Mouse (Mus musculus) CH12.LX (cell line): ENCODE measurements around the gene A930033H14Rik. TPM values are rescaled to one million over a fixed set of nuclear protein-coding genes. Genes with fewer than 3 reads are reported as not detected.

ENCODE experiments used
- DNase-seq: peaks from one replicate; pipeline ENCODE4 v3.0.0-alpha.2; 2013; ENCODE audit errors: extremely low read depth
- H3K27ac ChIP-seq: 2 replicates; pipeline ENCODE4 v1.5.1; 2012; ENCODE audit warnings: low read depth, mild to moderate bottlenecking, control low read depth, moderate library complexity; ENCODE audit not compliant: insufficient read depth
- H3K27me3 ChIP-seq: replicated peaks from 2 replicates; pipeline ENCODE3; 2012; ENCODE audit warnings: inconsistent platforms
- H3K36me3 ChIP-seq, 2 experiments: replicated peaks in 1 of 2; 2 replicates each; pipeline versions ENCODE3 to v1.6.1; 2012; ENCODE audit warnings: inconsistent platforms in 1 of 2, low read length in 1 of 2, mild to moderate bottlenecking in 1 of 2, mixed read lengths in 1 of 2, moderate library complexity in 1 of 2; ENCODE audit not compliant: control insufficient read depth in 1 of 2, insufficient read depth in 1 of 2
- H3K4me1 ChIP-seq, 2 experiments: 2 replicates each; pipeline ENCODE4 v1.6.1; 2012; ENCODE audit warnings: inconsistent platforms in 1 of 2, moderate library complexity in 1 of 2; ENCODE audit not compliant: insufficient read depth in 2 of 2, control insufficient read depth in 1 of 2
- H3K4me2 ChIP-seq: 2 replicates; pipeline ENCODE4 v1.6.1; 2012; ENCODE audit warnings: low read depth, mild to moderate bottlenecking, control low read depth; ENCODE audit not compliant: poor library complexity, insufficient read depth, severe bottlenecking
- H3K4me3 ChIP-seq, 3 experiments: fragments of 150-350 bp in 1 of 3; sonication (generic) in 1 of 3; replicated peaks in 1 of 3; 2 replicates each; pipeline versions ENCODE3 to v1.5.1; 2011 to 2012; ENCODE audit warnings: low read depth in 2 of 3, low read length in 2 of 3, mild to moderate bottlenecking in 2 of 3, moderate library complexity in 2 of 3, control low read depth in 1 of 3, improper control_type of control experiment in 1 of 3, inconsistent platforms in 1 of 3, mixed read lengths in 1 of 3; ENCODE audit not compliant: poor library complexity in 1 of 3
- H3K79me2 ChIP-seq: replicated peaks from 2 replicates; pipeline ENCODE4 v1.6.1; 2012; ENCODE audit warnings: mild to moderate bottlenecking, moderate library complexity; ENCODE audit not compliant: control insufficient read depth, poor library complexity, insufficient read depth, severe bottlenecking; ENCODE audit errors: extremely low read depth
- H3K9ac ChIP-seq: 2 replicates; pipeline ENCODE4 v1.6.1; 2012; ENCODE audit warnings: low read depth, mild to moderate bottlenecking, control low read depth, moderate library complexity; ENCODE audit not compliant: insufficient read depth
- H3K9me3 ChIP-seq: replicated peaks from 2 replicates; pipeline ENCODE3; 2012; ENCODE audit warnings: low read length, inconsistent platforms, mixed read lengths
- BHLHE40 ChIP-seq: IDR thresholded peaks from 2 replicates; pipeline ENCODE4 v1.6.1; 2011; ENCODE audit warnings: mild to moderate bottlenecking, low read depth, low read length, improper control_type of control experiment
- CHD1 ChIP-seq: IDR thresholded peaks from 2 replicates; pipeline ENCODE4 v1.6.1; 2012; ENCODE audit warnings: low read depth, low read length, improper control_type of control experiment, inconsistent platforms
- CHD2 ChIP-seq: IDR thresholded peaks from 2 replicates; pipeline ENCODE4 v1.6.1; 2011; ENCODE audit warnings: low read length, improper control_type of control experiment
- CTCF ChIP-seq, 2 experiments: IDR thresholded peaks in 1 of 2; conservative IDR thresholded peaks in 1 of 2; 2 replicates each; pipeline ENCODE4 v1.5.1; 2011 to 2012; ENCODE audit warnings: low read depth in 2 of 2, low read length in 2 of 2, improper control_type of control experiment in 1 of 2, inconsistent platforms in 1 of 2, mild to moderate bottlenecking in 1 of 2, moderate library complexity in 1 of 2
- ELF1 ChIP-seq: IDR thresholded peaks from 2 replicates; pipeline ENCODE4 v1.6.1; 2014; ENCODE audit warnings: low read depth, mild to moderate bottlenecking, inconsistent platforms, low read length, improper control_type of control experiment
- EP300 ChIP-seq: IDR thresholded peaks from 2 replicates; pipeline ENCODE4 v1.6.1; 2011; ENCODE audit warnings: low read length, improper control_type of control experiment
- ETS1 ChIP-seq: conservative IDR thresholded peaks from 2 replicates; pipeline ENCODE4 v1.6.1; 2012; ENCODE audit warnings: low read depth, mild to moderate bottlenecking, inconsistent platforms, low read length, improper control_type of control experiment, moderate library complexity
- IRF4 ChIP-seq: IDR thresholded peaks from 2 replicates; pipeline ENCODE4 v1.6.1; 2014; ENCODE audit warnings: low read depth, mild to moderate bottlenecking, inconsistent platforms, low read length, improper control_type of control experiment
- JUN ChIP-seq: IDR thresholded peaks from 2 replicates; pipeline ENCODE4 v1.6.1; 2011; ENCODE audit warnings: low read depth, mild to moderate bottlenecking, low read length, improper control_type of control experiment, moderate library complexity; ENCODE audit not compliant: insufficient read depth
- JUND ChIP-seq: conservative IDR thresholded peaks from 2 replicates; pipeline ENCODE4 v1.6.1; 2011; ENCODE audit warnings: low read depth, low read length, improper control_type of control experiment
- MAFK ChIP-seq: IDR thresholded peaks from 2 replicates; pipeline ENCODE4 v1.6.1; 2011; ENCODE audit warnings: low read length, improper control_type of control experiment; ENCODE audit not compliant: insufficient replicate concordance
- MXI1 ChIP-seq: IDR thresholded peaks from 2 replicates; pipeline ENCODE4 v1.6.1; 2011; ENCODE audit warnings: mild to moderate bottlenecking, low read depth, low read length, improper control_type of control experiment
- MYC ChIP-seq: IDR thresholded peaks from 2 replicates; pipeline ENCODE4 v1.6.1; 2011; ENCODE audit warnings: low read depth, mild to moderate bottlenecking, improper control_type of control experiment, low read length
- NELFE ChIP-seq: IDR thresholded peaks from 2 replicates; pipeline ENCODE4 v1.6.1; 2011; ENCODE audit warnings: low read depth, low read length, improper control_type of control experiment
- PAX5 ChIP-seq: IDR thresholded peaks from 2 replicates; pipeline ENCODE4 v1.6.1; 2012; ENCODE audit warnings: low read length, inconsistent platforms, mixed read lengths
- POLR2A ChIP-seq: IDR thresholded peaks from 2 replicates; pipeline ENCODE4 v1.6.1; 2011; ENCODE audit warnings: low read depth, mild to moderate bottlenecking, improper control_type of control experiment, low read length
- RAD21 ChIP-seq: IDR thresholded peaks from 2 replicates; pipeline ENCODE4 v1.6.1; 2011; ENCODE audit warnings: low read depth, mild to moderate bottlenecking, low read length, improper control_type of control experiment, moderate library complexity
- TCF12 ChIP-seq: IDR thresholded peaks from 2 replicates; pipeline ENCODE4 v1.6.1; 2014; ENCODE audit warnings: low read depth, mild to moderate bottlenecking, inconsistent platforms, low read length, improper control_type of control experiment
- ZNF384 ChIP-seq: IDR thresholded peaks from 2 replicates; pipeline ENCODE4 v1.6.1; 2012; ENCODE audit warnings: low read depth, low read length, improper control_type of control experiment, inconsistent platforms
- dilution Hi-C: fragments of 300-500 bp; cut with MboI; formaldehyde crosslinking; loops from 2 replicates; pipeline ENCODE4 v1.14.3; 2020; ENCODE audit warnings: low sequenced_read_pairs; ENCODE audit not compliant: extremely low pct_unique_long_range_greater_than_20kb, extremely low pct_ligation_motif_present
- in situ Hi-C: fragments of 300-500 bp; cut with MboI; formaldehyde crosslinking; loops from 3 replicates; pipeline ENCODE4 v1.14.3; 2019; ENCODE audit warnings: low sequenced_read_pairs, low pct_ligation_motif_present, low pct_unique_long_range_greater_than_20kb, mixed read lengths
- polyA plus RNA-seq: library from polyadenylated mRNA; unstranded; fragments of >175 nt; gene quantifications from 2 replicates; pipeline ENCODE4 v1.2.1, GENCODE M21; 2012; ENCODE audit warnings: low read depth; ENCODE audit not compliant: insufficient read length
- total RNA-seq, 2 experiments: library from RNA; depleted of rRNA; stranded (reverse); fragments of 300-350 nt in 1 of 2; fragments of >200 nt in 1 of 2; gene quantifications; 2 replicates each; pipeline ENCODE4 v1.2.3; 2012 to 2014

Gene A930033H14Rik
- total and polyA plus RNA-seq, 3 experiments = 0.13 to 0.85 (median 0.46) TPM

- H3K4me2 ChIP-seq = peak overlapping the region; percentile 79
- H3K79me2 ChIP-seq = peaks cover 5% of the 10 kb centered on the region
- TF ChIP-seq PAX5 (no peak), JUN (no peak), MYC (peak; percentile 28; the same call in 1 of the 2 replicates), ELF1 (peak; percentile 37; the same call in 1 of the 2 replicates), RAD21 (no peak), TCF12 (0 out of 2 replicates have a peak, but pooled peaks have one; percentile 42), CHD2 (no peak), EP300 (peak; percentile 39; the same call in 1 of the 2 replicates), CTCF (conservative IDR thresholded peaks at IDR 0.05 in 1 of 2, IDR thresholded peaks at IDR 0.05 in 1 of 2; ENCODE audit: low read depth in 2 of 2, low read length in 2 of 2) (no peak), ETS1 (peak; percentile 37; the same call in 1 of the 2 replicates), NELFE (no peak), JUND (no peak), MXI1 (peak; percentile 50; the same call in 1 of the 2 replicates), IRF4 (peak; percentile 67), ZNF384 (no peak), BHLHE40 (peak; percentile 87), POLR2A (peak; percentile 32; the same call in 1 of the 2 replicates)
- H3K9me3 ChIP-seq = no peaks in the 10 kb centered on the region
- in situ Hi-C loops (no loop called here), dilution Hi-C loops (no loop called here)
- peak overlapping the region; percentile 85 for H3K27ac ChIP-seq
- peak; percentile 43 for DNase-seq
- peaks cover 35 to 74% of the 10 kb centered on the region in 2 experiments for H3K4me1 ChIP-seq
- H3K9ac ChIP-seq = peak overlapping the region; percentile 25; the same call in 1 of the 2 replicates
- H3K36me3 ChIP-seq = peaks cover 0 to 4% of the 10 kb centered on the region in 2 experiments
- H3K4me3 ChIP-seq = peak overlapping the region in 1 of 3 experiments; percentile 1
- H3K27me3 ChIP-seq = no peaks in the 10 kb centered on the region
These were observed 39.5 kb upstream of the A930033H14Rik start for GRCm38 (mm10) chr10:69252112-69253074.

- peak overlapping the region in 1 of 3 experiments; percentile 36 for H3K4me3 ChIP-seq
- H3K4me2 ChIP-seq = peak overlapping the region; percentile 70
- H3K79me2 ChIP-seq = peaks cover 5% of the 10 kb centered on the region
- H3K9me3 ChIP-seq = no peaks in the 10 kb centered on the region
- peak overlapping the region; percentile 70 for H3K27ac ChIP-seq
- H3K27me3 ChIP-seq = no peaks in the 10 kb centered on the region
- peaks cover 35 to 79% of the 10 kb centered on the region in 2 experiments for H3K4me1 ChIP-seq
- dilution Hi-C loops (no loop called here), in situ Hi-C loops (no loop called here)
- DNase-seq = no peak
- peaks cover 0 to 4% of the 10 kb centered on the region in 2 experiments for H3K36me3 ChIP-seq
- TF ChIP-seq MYC (0 out of 2 replicates have a peak, but pooled peaks have one; percentile 25), MAFK (no peak), CHD1 (0 out of 2 replicates have a peak, but pooled peaks have one; percentile 60)
- peak overlapping the region; percentile 31 for H3K9ac ChIP-seq
These were observed 38.4 kb upstream of the A930033H14Rik start for GRCm38 (mm10) chr10:69251254-69251653.
